Mouse (Mus musculus) brain, embryonic 18.5 days (tissue): ENCODE data around the gene Nkpd1.
"Not testable (repeated sequence)": the region's sequence is repeated elsewhere in the genome, so short reads cannot be mapped to it uniquely, and the experiment has no call there.

Source experiments
- DNase-seq: peaks from one replicate; pipeline ENCODE4 v3.0.0-alpha.2; 2012; ENCODE audit warnings: low read depth, low spot score

Gene Nkpd1

GRCm38 (mm10) chr7:19506326-19506725 lies 11.3 kb upstream of the Nkpd1 start:
- no peak for DNase-seq

GRCm38 (mm10) chr7:19506969-19507611 lies 10.5 kb upstream of the Nkpd1 start:
- no peak for DNase-seq

- no peak for DNase-seq
Measured at GRCm38 (mm10) chr7:19507612-19507981, 10.0 kb upstream of the Nkpd1 start.

- DNase-seq = peak; percentile 93
Measured at GRCm38 (mm10) chr7:19508150-19508923, 9.3 kb upstream of the Nkpd1 start, which contains the start of the genes Bloc1s3 and Trappc6a. Gene Bloc1s3 (minus strand): TSS chr7:19508367. Gene Trappc6a (plus strand): TSS chr7:19508395.

DNA sequence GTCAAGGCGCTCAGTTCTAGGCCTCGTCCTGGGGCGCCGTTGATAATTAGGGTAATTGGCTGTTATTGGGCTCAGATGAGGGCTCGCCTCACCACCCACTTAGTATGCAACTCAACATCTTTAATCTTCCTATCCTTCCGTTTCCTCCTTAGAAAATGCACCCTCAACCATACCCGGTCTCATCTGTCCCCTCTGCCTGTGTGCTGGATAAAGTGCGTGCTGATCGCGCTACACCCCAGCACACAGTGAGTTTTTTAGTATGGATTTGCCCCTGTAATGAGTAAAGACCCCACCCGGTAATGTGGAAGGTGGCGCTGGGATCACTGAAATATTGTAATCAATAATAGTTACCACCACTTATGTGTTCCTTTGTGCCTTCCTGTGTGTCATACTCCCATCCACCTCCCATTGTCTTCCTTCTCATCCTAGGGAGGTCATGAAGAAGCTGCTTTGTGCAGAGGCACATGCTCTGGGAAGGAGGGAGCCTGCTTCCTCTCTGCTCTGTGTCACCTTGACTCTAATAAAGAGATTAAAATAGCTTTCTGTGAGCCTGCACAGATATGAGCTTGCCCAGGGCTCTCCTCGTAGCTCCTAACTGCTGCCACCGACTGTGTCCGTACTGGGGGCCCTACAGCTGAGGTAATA lies 8.6 kb upstream of the Nkpd1 start:
- DNase-seq = no peak

- no peak for DNase-seq
Measured at GRCm38 (mm10) chr7:19509786-19510185, 7.9 kb upstream of the Nkpd1 start.

GRCm38 (mm10) chr7:19511934-19512333 lies 5.7 kb upstream of the Nkpd1 start:
- not testable (repeated sequence) for DNase-seq

DNA sequence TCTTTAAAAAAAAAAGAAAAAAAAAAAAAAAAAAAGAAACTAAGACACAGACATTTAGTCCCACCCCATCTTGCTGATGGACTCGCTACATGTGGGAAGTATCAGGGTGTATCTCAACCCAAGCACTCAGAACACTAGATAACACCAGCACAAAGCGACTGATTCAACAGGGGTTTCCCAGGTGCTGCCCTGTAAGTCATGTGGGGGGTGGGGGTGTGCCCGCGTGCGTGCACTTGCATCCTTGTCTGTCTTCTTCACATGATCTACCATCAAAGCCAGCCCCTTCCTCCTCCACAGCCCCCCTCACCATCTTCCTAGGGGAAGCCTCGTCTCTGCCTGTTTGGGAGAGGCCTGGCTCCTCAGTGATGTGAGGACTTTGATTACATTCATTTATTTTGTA lies 5.3 kb upstream of the Nkpd1 start:
- DNase-seq = no peak

- no peak for DNase-seq
Measured at GRCm38 (mm10) chr7:19520032-19520431, 2.4 kb downstream of the Nkpd1 start.

DNA sequence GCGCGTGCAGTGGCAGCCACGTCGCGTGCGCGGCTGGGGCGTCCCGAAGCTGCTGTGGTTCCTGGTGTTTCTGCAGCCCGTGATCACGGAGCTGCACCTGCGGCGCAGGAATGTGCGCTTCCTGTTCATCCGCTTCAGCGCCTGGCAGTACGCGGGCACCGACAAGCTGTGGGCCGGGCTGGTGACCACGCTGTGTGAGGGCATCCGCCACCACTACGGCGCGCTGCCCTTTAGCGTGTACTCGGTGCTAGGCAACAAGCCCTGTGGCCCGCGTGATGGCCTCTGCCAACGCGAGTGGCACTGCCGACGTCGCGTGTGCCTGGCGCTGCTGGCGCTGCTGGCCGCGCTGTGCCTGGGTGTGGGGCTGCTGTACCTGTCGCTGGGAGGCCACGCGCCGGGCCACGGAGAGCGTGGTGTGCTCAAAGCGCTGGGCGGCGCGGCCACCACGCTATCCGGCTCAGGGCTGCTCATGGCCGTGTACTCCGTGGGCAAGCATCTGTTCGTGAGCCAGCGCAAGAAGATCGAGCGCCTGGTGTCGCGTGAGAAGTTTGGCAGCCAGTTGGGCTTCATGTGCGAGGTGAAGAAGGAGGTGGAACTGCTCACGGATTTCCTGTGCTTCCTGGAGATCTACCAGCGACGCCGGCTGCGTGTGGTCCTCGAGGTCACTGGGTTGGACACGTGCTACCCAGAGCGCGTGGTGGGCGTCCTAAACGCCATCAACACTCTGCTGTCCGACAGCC lies 5.5 kb downstream of the Nkpd1 start:
- DNase-seq = no peak

DNA sequence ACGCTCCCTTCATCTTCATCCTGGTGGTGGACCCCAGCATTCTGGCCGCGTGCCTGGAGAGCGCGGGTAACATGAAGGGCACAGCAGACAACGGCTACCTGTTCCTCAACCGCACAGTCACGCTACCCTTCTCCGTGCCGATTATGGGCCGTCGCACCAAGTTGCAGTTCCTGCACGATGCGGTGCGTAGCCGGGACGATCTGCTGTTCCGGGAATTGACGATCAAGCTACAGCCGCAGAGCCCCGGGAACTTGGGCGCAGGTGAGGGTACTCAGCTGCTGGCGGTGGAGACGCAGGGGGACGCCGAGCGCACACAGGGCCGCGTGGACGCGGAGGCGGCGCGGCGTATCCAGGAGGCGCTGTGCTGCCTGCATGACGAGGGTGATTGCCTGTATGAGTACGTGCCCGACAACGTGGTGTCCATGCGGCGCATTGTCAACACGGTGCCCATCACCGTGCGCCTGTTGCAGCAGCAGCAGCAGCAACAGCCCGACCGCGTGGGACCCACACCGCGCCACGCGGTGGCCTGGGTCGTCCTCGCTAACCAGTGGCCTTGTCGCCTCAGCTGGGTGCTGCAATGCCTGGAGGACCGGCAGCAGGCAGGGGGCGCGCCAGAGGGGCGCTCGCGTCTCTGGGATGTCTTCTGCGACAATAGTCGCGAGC lies 6.2 kb downstream of the Nkpd1 start:
- DNase-seq = peak; percentile 56

- no peak for DNase-seq
Measured at GRCm38 (mm10) chr7:19524420-19525104, 6.9 kb downstream of the Nkpd1 start.

DNA sequence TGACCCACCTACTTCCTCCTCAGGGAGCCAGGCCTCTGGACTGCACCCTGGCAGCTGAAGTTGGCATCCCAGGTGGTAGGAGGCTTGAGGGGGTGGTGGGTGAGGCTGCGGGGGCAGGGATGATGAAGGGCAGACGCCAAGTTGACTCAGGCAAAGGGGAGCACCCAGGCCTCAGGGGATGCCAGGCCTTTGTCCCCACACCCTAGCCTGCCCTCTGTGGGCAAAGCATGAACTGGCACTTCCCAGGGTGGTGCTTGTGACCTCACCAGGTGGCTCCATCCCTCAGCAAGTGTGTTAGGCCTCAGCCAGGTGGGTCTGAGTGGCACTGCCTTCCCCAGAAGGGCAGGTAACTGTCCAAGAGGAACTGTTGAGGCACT lies 7.5 kb downstream of the Nkpd1 start:
- DNase-seq = no peak

DNA sequence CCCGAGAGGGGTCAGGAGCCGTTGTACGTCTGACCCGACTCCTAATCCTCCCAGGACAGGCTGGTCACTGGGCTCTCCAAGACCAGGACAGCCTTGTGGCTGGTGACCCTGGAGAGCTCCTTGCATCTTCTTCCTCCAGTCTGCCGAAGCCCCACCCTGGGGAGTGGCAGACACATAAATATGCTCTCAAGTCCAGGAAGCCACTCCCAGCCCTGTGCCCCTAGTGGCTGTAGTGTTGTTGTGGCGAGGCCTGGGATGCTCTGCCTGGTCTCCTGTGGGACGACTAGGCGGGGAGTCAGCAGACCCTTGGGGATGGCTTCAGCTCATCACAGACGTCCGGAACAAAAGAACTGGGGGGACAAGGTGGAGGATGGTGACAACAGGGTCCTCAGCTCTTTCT lies 13.4 kb downstream of the Nkpd1 start:
- DNase-seq = no peak

GRCm38 (mm10) chr7:19532240-19532639 lies 14.6 kb downstream of the Nkpd1 start:
- DNase-seq = no peak

- no peak for DNase-seq
Measured at GRCm38 (mm10) chr7:19534676-19535075, 17.0 kb downstream of the Nkpd1 start.

- no peak for DNase-seq
Measured at GRCm38 (mm10) chr7:19540771-19541566, 23.3 kb downstream of the Nkpd1 start.

GRCm38 (mm10) chr7:19541681-19542154 lies 24.1 kb downstream of the Nkpd1 start:
- no peak for DNase-seq

DNA sequence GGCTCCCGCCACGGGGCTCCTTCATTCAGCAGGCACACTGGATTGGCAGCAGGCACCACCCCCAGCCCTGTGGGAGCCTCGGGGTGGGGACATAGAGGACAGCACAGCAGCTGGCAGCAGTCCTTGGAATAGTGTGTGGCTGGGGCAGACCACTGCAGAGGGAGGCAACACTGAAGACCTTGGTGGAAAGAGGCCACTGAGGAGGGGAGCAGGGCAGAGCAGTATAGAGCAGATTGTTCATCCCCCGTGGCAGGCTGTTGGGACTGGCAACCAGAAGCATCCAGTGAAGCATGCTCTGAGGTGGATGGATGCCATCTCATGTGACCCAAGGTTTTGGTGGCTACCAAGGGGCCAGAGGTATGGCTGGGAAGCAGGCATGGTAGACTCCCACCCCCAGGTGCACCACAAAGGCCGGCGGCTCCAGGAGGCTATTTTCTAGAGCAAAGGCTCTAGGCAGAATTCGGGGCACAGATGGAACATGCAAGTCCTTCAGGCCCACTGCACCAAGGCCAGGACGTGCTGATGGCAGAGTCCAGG lies 24.6 kb downstream of the Nkpd1 start:
- DNase-seq = no peak

DNA sequence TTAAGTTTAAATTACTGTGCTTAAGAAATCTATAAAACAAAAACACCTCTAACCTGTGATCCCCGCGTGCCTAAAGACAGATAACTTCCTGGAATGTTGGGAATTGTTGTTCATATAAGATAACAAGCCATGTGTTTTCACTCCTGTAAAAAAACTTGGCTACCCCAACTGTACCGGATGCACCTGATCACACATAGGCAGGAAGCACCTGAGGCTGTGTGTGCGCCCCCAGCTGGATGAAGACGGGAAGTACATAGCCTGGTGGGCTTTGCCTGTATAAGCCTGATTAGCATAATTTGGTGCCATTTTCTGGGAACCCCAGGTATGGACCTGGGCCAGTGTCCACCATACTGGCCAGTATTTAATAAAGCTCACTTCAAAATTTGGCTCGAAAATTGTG lies 25.9 kb downstream of the Nkpd1 start:
- DNase-seq = no peak
